Mouse (Mus musculus): ENCODE data around the gene Pax1.

The Pax1 gene

DNA sequence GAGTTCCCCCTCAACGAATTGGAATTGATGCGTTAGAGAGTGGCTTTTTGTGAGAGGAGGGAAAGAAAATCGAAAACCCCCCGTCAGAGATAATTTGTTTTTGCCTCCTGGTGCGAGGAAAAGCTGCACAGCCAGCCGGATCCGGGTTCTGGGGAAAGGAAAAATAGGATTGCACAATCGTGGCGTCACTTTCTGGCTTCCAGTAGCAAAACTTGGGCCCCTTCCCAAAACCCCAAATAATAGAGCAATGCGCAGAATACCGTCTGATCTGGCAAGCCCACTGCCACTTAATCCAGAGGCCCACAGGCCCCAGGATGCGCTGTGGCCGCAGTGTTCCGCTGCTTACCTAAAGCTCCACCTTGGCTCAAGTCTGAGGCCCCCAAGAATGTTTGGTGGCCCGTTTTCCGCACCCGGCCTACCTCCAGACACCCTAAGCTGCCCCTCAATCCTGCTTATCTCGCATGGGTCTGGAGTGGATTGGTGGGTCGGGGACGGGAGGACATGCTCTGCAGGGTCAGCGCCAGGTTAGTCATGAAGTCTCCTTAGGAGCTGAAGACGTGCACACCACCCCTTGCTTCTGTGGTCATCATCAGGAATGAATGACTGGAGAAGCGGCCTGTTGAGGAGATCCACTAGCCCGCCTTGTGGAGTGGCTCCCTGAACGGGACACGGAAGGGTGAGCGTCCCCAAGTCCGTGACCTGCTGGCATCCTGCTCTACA, 11.4 kb downstream of the Pax1 start:
- DNase-seq (ENCODE audit: low read depth) = no peak

GRCm38 (mm10) chr2:147373667-147374007, 11.9 kb downstream of the Pax1 start:
- DNase-seq (ENCODE audit: low read depth) = no peak

DNA sequence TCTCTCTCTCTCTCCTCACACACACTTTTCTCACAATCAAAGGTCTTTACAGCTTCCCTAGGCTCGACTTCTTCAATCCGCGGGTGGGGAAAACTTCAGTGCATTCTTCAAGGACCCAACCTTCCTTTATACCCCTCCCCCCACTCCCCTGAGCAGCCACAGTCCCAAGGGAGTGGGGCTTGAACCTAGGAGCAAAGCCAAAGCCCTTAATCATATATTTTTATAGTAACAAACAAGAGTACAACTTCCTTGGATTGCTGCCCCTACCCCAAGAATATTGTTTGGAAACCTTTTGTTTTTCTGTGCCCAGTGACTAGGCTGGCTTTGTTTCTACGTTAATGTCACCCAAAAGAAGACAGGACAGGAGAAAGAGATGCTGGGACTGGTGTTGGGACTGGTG, 12.5 kb downstream of the Pax1 start:
- no peak for DNase-seq (ENCODE audit: low read depth)

GRCm38 (mm10) chr2:147375019-147375715, 13.4 kb downstream of the Pax1 start:
- no peak for DNase-seq (ENCODE audit: low read depth)

DNA sequence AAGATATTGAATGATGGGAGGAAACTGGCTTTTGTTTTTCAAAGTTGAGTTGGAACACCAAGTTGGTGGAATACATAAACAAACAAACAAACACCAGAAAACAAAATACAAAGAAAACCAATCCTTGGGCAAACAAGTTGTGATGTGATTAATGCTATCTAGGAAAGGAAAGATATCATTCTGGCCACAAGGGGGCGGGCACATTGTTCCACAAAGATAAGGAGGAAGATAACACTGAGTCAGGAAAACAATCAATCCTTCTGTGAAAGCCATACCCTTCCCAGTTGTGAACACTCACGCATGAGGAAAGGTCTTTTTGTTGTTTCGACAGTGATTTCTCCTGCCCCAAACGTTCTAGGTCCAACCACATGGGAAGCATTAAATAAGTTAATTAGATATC, 17.2 kb downstream of the Pax1 start:
- DNase-seq (ENCODE audit: low read depth) = no peak

- no peak for DNase-seq (ENCODE audit: low read depth)
Observed at GRCm38 (mm10) chr2:147383373-147383772, 21.6 kb downstream of the Pax1 start.

DNA sequence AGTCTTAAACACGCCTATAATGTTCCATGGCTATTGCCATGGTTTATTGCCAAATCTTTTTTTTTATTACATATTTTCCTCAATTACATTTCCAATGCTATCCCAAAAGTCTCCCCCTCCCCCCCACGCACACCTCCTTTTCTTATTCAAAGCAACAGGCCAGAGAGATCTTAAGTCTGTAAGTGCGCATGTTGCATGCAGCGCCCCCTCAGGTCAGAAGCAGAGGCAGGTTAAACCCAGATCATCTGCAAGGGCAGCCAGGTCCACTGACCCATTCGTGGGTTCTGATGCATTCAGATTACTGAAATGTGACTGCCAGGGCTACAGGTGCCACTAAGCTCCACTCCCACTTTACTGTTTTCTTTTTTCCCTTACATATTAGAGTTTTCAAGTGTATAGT, 25.2 kb downstream of the Pax1 start:
- no peak for DNase-seq (ENCODE audit: low read depth)

GRCm38 (mm10) chr2:147409323-147409722, 47.6 kb downstream of the Pax1 start:
- DNase-seq (ENCODE audit: low read depth) = no peak

- no peak for DNase-seq (ENCODE audit: low read depth)
Observed at GRCm38 (mm10) chr2:147415037-147415436, 53.3 kb downstream of the Pax1 start.

DNA sequence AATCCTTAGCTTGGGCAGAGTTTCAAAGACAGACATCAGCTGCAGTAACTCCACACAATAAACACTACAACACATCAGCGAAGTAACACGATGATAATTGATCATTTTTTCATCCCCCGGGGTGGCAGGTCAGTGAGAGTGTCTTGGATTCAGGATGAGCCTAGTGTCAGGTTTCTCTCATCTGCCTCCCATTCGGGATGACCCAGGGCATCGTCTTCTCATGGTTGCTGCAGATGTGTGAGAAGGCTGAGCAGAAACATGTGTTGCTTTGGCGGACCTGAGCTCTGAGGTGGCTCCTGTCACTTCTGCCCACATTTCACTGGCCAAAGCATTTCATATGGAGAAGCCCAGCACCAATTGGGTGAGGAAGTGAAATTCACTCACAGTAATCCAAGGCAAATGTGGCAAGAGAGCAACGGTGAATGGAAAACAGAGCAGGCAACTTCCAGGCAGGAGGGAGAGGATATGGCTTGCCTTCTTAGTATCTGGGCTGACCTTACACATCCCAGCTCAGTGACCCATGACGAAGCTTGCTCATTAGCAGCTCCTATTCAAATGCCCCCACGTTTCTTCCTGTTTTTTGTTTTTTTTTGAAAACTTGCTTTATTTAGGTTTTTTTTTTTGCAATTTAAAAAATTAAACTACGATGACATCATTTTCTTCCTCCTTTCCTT, 63.0 kb downstream of the Pax1 start:
- no peak for DNase-seq (ENCODE audit: low read depth)

DNA sequence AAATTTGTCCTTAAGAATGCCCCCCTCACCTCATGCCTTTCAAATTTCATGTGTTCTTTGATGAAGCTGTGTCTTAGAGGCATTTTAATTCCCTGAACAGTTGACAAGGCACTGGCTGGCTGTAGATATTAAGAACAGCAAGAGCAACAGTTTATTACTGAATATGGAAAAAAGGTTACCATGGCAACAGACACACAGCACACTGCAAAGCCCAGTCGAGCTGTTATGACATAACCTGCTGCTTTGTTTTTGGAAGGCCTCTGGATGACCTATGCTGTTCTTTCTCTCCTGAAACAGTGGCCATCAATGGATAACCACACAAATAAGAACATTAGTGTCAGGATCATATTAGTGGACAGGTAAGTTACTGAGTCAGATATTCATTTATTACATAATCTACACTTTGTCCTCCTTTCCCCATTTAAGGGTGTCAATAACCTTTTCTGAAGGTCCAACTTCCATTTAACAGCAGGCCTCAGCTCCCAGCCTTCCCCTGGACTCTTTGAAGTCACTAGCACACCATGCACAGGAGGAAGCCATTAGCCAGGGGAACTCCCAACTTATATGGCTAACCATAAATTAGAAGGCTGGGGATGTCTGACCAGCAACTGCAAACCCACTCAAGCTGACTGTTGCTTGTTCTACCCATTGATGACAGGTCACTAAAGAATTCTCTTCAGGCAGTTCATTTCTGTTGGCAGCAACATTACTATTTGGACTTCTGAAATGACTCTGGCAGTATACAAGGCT, 68.1 kb downstream of the Pax1 start:
- no peak for DNase-seq (ENCODE audit: low read depth)

- no peak for DNase-seq (ENCODE audit: low read depth)
Observed at GRCm38 (mm10) chr2:147433120-147433519, 71.4 kb downstream of the Pax1 start.

Measured in c-Kit-positive CD71-positive TER-119-negative erythroid progenitor cells, embryonic 14.5 days (primary cell).